Mouse (Mus musculus) heart, postnatal 36 days (tissue): ENCODE measurements at regions not wholly inside any gene's neighbourhood (a gene's known extent, or its start where the extent isn't known, plus 50 kb on each side); places are given as distances from the start of the nearest gene placed in this dataset.

Experiments
- DNase-seq, 2 experiments: peaks; one replicate each; pipeline ENCODE4 v3.0.0; 2021 to 2022
- intact Hi-C: fragments of 180-260 bp; cut with DNase I; formaldehyde crosslinking; loops from one replicate; pipeline ENCODE4 v1.15.1; 2025

- no peak for DNase-seq
- intact Hi-C loops = no loop called here
Measured at GRCm38 (mm10) chr5:119448494-119448893, 222.0 kb upstream of the Tbx3 start.

- intact Hi-C loops = no loop called here
- DNase-seq = peak; percentile 10 to 18
Measured at GRCm38 (mm10) chr5:119449166-119449565, 221.3 kb upstream of the Tbx3 start.

- intact Hi-C loops = no loop called here
- DNase-seq = no peak
Measured at GRCm38 (mm10) chr5:119459751-119460150, 210.7 kb upstream of the Tbx3 start.

GRCm38 (mm10) chr5:119462659-119463530, 207.6 kb upstream of the Tbx3 start:
- DNase-seq = no peak
- intact Hi-C loops = no loop called here

- no peak for DNase-seq
- intact Hi-C loops = no loop called here
Measured at GRCm38 (mm10) chr5:119464553-119464952, 205.9 kb upstream of the Tbx3 start.

- no peak for DNase-seq
- intact Hi-C loops = no loop called here
Measured at GRCm38 (mm10) chr5:119467346-119468085, 203.0 kb upstream of the Tbx3 start.

GRCm38 (mm10) chr5:119477926-119478325, 192.5 kb upstream of the Tbx3 start:
- intact Hi-C loops = no loop called here
- DNase-seq = no peak

- no peak for DNase-seq
- intact Hi-C loops = no loop called here
Measured at GRCm38 (mm10) chr5:119478331-119478730, 192.1 kb upstream of the Tbx3 start.

GRCm38 (mm10) chr5:119480191-119481190, 190.0 kb upstream of the Tbx3 start:
- DNase-seq = no peak

GRCm38 (mm10) chr5:119483706-119484105, 186.8 kb upstream of the Tbx3 start:
- DNase-seq = no peak
- intact Hi-C loops = no loop called here

More at GRCm38 (mm10) chr5:119480191-119481190, 190.0 kb upstream of the Tbx3 start:
- intact Hi-C loops = no loop called here

GRCm38 (mm10) chr5:119486196-119486595, 184.3 kb upstream of the Tbx3 start:
- DNase-seq = no peak
- intact Hi-C loops = no loop called here

- intact Hi-C loops = no loop called here
- DNase-seq = no peak
Measured at GRCm38 (mm10) chr5:119487184-119487583, 183.3 kb upstream of the Tbx3 start.

- no peak for DNase-seq
- intact Hi-C loops = no loop called here
Measured at GRCm38 (mm10) chr5:119497501-119497900, 173.0 kb upstream of the Tbx3 start.

GRCm38 (mm10) chr5:119498431-119498830, 172.0 kb upstream of the Tbx3 start:
- intact Hi-C loops = no loop called here
- DNase-seq = no peak

GRCm38 (mm10) chr5:119507709-119508108, 162.8 kb upstream of the Tbx3 start:
- no peak for DNase-seq
- intact Hi-C loops = no loop called here

- intact Hi-C loops = no loop called here
- no peak for DNase-seq
Measured at GRCm38 (mm10) chr5:119518506-119519252, 151.8 kb upstream of the Tbx3 start.

GRCm38 (mm10) chr5:119524171-119524570, 146.3 kb upstream of the Tbx3 start:
- intact Hi-C loops = no loop called here

GRCm38 (mm10) chr5:119525960-119526359, 144.5 kb upstream of the Tbx3 start:
- intact Hi-C loops = no loop called here
- no peak for DNase-seq

More at GRCm38 (mm10) chr5:119524171-119524570, 146.3 kb upstream of the Tbx3 start:
- no peak for DNase-seq

GRCm38 (mm10) chr5:119530009-119530408, 140.5 kb upstream of the Tbx3 start:
- no peak for DNase-seq
- intact Hi-C loops = no loop called here

GRCm38 (mm10) chr5:119534946-119535345, 135.5 kb upstream of the Tbx3 start:
- intact Hi-C loops = no loop called here

More at GRCm38 (mm10) chr5:119534946-119535345, 135.5 kb upstream of the Tbx3 start:
- DNase-seq = no peak
